In the genomic region with DNA sequence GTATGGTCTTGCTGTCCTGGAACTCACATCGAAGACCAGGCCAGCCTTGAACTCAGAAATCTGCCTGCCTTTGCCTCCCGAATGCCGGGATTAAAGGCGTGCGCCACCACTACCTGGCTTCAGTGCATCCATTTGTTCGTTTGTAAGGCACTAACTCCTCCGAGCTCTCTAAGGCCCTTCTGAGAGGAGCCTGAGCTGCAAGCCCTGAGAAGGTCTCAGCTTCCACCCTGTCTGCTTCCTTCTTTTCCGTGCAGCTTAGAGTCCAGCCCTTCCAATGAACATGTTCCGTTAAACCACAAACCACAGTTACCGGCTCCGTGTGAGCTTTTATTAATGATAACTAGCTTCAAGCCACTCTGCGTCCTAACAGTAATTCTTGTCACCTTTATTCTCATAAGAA, we compare ENCODE assay signal across 15 mouse cellular contexts. TPM values are rescaled to one million over a fixed set of nuclear protein-coding genes. Genes with fewer than 3 reads are reported as not detected.
DNase-seq lines count a peak whose midpoint lies in the region; ATAC-seq and TF ChIP-seq lines count a peak whose summit lies in the region.
"Had no signal": no experiment of that assay in that cellular context is flagged by ENCODE, and none has a peak within 500 bp of the region (broad histone marks: within the 10 kb centered on the region; RNA-seq: fewer than 3 reads in every experiment).

No protein-coding gene starts in this region.

- DNase-seq in lung, postnatal 36 days: peak; percentile 12
- DNase-seq in lung, adult 18-20 months: no peak
- DNase-seq in G1E (ENCODE audit: low spot score): peak; percentile 60
- DNase-seq in induced T-regulatory cell, adult 2 months (ENCODE audit: low read depth): peak; percentile 23
- no peak for DNase-seq in left cerebral cortex, adult 11 months (ENCODE audit: low spot score)
- DNase-seq in kidney, postnatal 14 days: no peak
- DNase-seq in T-cell, adult 2 months (ENCODE audit: low spot score): no peak
- DNase-seq: adrenal gland, adult 8-10 months; cerebellum, adult 9-11 months; kidney, adult 18-20 months; right cerebral cortex, postnatal 14 days had no signal

- peak; percentile 92 for ATAC-seq in G1E (ENCODE audit: extremely low read depth, insufficient number of reproducible peaks, low FRiP score, poor library complexity, severe bottlenecking)
- peak; percentile 89 for ATAC-seq in megakaryocyte progenitor cell, adult 5-6 weeks (replicated peaks; ENCODE audit: poor library complexity)
- ATAC-seq: midbrain, embryonic 13.5 days had no signal

- no peaks in the 10 kb centered on the region for H3K27me3 ChIP-seq in G1E (ENCODE audit: insufficient read depth, low read length)
- H3K27me3 ChIP-seq: embryonic facial prominence, embryonic 15.5 days; lung, embryonic 15.5 days; midbrain, embryonic 13.5 days had no signal

- TF ChIP-seq CTCF in G1E (IDR thresholded peaks at IDR 0.05; ENCODE audit: low read depth, low read length): no peak

- H3K9me3 ChIP-seq in G1E (replicated peaks): no peaks in the 10 kb centered on the region
- H3K9me3 ChIP-seq: embryonic facial prominence, embryonic 15.5 days; lung, embryonic 15.5 days; midbrain, embryonic 13.5 days had no signal

- peaks cover 66% of the 10 kb centered on the region for H3K4me1 ChIP-seq in G1E (ENCODE audit: insufficient read depth, low read depth, low read length)
- H3K4me1 ChIP-seq: embryonic facial prominence, embryonic 15.5 days; lung, embryonic 15.5 days had no signal

- no peaks in the 10 kb centered on the region for H3K36me3 ChIP-seq in G1E (replicated peaks)
- H3K36me3 ChIP-seq: embryonic facial prominence, embryonic 15.5 days; lung, embryonic 15.5 days; midbrain, embryonic 13.5 days had no signal

- H3K4me3 ChIP-seq in G1E (ENCODE audit: low read depth, low read length): no peak overlapping the region; the same call in 1 of the 2 replicates
- H3K4me3 ChIP-seq: embryonic facial prominence, embryonic 15.5 days; lung, embryonic 15.5 days; midbrain, embryonic 13.5 days had no signal

RNA-seq across cellular contexts. Expression of gene Samsn1, which starts 19.8 kb away (rescaled TPM):
- 257 and 280 TPM in 2 replicates for total RNA-seq in G1E (2014; fragmentation: Nextera tagmentation)
- total RNA-seq in G1E (2017): 451 and 453 TPM in 2 replicates
- polyA plus RNA-seq in G1E (2012): 4.3 and 5.7 TPM in 2 replicates
- 78.7 and 93.6 TPM in 2 replicates for total RNA-seq in megakaryocyte progenitor cell, adult 5-6 weeks (2015)
- total RNA-seq in megakaryocyte progenitor cell, adult 5-6 weeks (2017): 73.9 and 91.6 TPM in 2 replicates

Comparison
In these comparisons a context has a peak if more than half of its experiments do, and no peak if none do; other contexts are left out.
1. DNase-seq: peak in lung, postnatal 36 days (single experiment), G1E (single experiment) and induced T-regulatory cell, adult 2 months (single experiment); none in lung, adult 18-20 months (0 of 2), left cerebral cortex, adult 11 months (single experiment), kidney, postnatal 14 days (single experiment) and T-cell, adult 2 months (single experiment).